Mouse (Mus musculus): Measurements from ENCODE around the gene Tmem80.

The Tmem80 gene

GRCm38 (mm10) chr7:141361510-141361909, 34.0 kb downstream of the Tmem80 start:
- in situ Hi-C loops (cut with MboI, MseI) = no loop called here

- in situ Hi-C loops (cut with MboI, MseI) = no loop called here
These were observed 35.7 kb downstream of the Tmem80 start for GRCm38 (mm10) chr7:141363106-141363751.

- in situ Hi-C loops (cut with MboI, MseI) = no loop called here
These were observed 36.2 kb downstream of the Tmem80 start for GRCm38 (mm10) chr7:141363752-141364125.

- in situ Hi-C loops (cut with MboI, MseI) = no loop called here
These were observed 37.0 kb downstream of the Tmem80 start for GRCm38 (mm10) chr7:141364349-141365048.

- in situ Hi-C loops (cut with MboI, MseI) = no loop called here
These were observed 37.5 kb downstream of the Tmem80 start for GRCm38 (mm10) chr7:141365049-141365445.

- in situ Hi-C loops (cut with MboI, MseI) = no loop called here
These were observed 39.8 kb downstream of the Tmem80 start for GRCm38 (mm10) chr7:141367358-141367757.

- in situ Hi-C loops (cut with MboI, MseI) = no loop called here
These were observed 42.4 kb downstream of the Tmem80 start for GRCm38 (mm10) chr7:141369918-141370317.

GRCm38 (mm10) chr7:141371942-141372595, 44.5 kb downstream of the Tmem80 start:
- in situ Hi-C loops (cut with MboI, MseI) = no loop called here

- in situ Hi-C loops (cut with MboI, MseI) = no loop called here
These were observed 46.1 kb downstream of the Tmem80 start for GRCm38 (mm10) chr7:141373611-141374010.

GRCm38 (mm10) chr7:141374399-141374798, 46.9 kb downstream of the Tmem80 start:
- in situ Hi-C loops (cut with MboI, MseI) = no loop called here

- in situ Hi-C loops (cut with MboI, MseI) = no loop called here
These were observed 52.0 kb downstream of the Tmem80 start for GRCm38 (mm10) chr7:141379584-141379983.

GRCm38 (mm10) chr7:141381068-141381835, 53.7 kb downstream of the Tmem80 start:
- in situ Hi-C loops (cut with MboI, MseI) = no loop called here

Data from T-helper 1 cell (primary cell).